ENCODE assay signal across 8 mouse cellular contexts in genomic region chr10:52381845-52382591, GRCm38 (mm10). TPM values are rescaled to one million over a fixed set of nuclear protein-coding genes. Genes with fewer than 3 reads are reported as not detected.
DNase-seq lines count a peak whose midpoint lies in the region; ATAC-seq lines count a peak whose summit lies in the region.

Gene Gopc, minus strand, starts transcription at chr10:52382124.

- peak within 1 kb of the TSS; percentile 63 for H3K4me2 ChIP-seq in hindbrain, embryonic 13.5 days

- peak; percentile 98 for ATAC-seq in hindbrain, embryonic 13.5 days (ENCODE audit: low FRiP score)

- H3K9me3 ChIP-seq in hindbrain, embryonic 13.5 days = no peaks in the 10 kb centered on the region

- H3K27me3 ChIP-seq in hindbrain, embryonic 13.5 days = no peaks in the 10 kb centered on the region

- H3K4me3 ChIP-seq in hindbrain, embryonic 13.5 days = peak within 1 kb of the TSS; percentile 70

- WGBS in hindbrain, embryonic 13.5 days = under 1% methylated on average over 66 of the region's 71 CpGs

- peaks cover 29% of the 10 kb centered on the region for H3K4me1 ChIP-seq in hindbrain, embryonic 13.5 days (replicated peaks)

- peak; percentile 99 for DNase-seq in NIH3T3 (ENCODE audit: low read depth)
- DNase-seq in cerebellum, postnatal 10 days = peak; percentile 99
- DNase-seq in frontal cortex, postnatal 14 days (ENCODE audit: low spot score in 2 of 2) = peak; percentile 95 to 97
- peak; percentile 87 to 94 for DNase-seq in layer of hippocampus, postnatal 25 days (ENCODE audit: extremely low spot score in 1 of 2, low spot score in 1 of 2)
- peak; percentile 98 for DNase-seq in lung, postnatal 25 days (ENCODE audit: low spot score)
- DNase-seq in retina, embryonic 14.5 days (ENCODE audit: low spot score) = peak; percentile 99
- peak; percentile 99 for DNase-seq in thymus, postnatal 4 days

- H3K27ac ChIP-seq in hindbrain, embryonic 13.5 days = peak within 1 kb of the TSS; percentile 95

- no peaks in the 10 kb centered on the region for H3K36me3 ChIP-seq in hindbrain, embryonic 13.5 days

- peak within 1 kb of the TSS; percentile 92 for H3K9ac ChIP-seq in hindbrain, embryonic 13.5 days

RNA-seq across cellular contexts. Expression of gene Gopc, which starts in this region (rescaled TPM):
- 24.5 and 26.0 TPM in 2 replicates for polyA plus RNA-seq in hindbrain, embryonic 13.5 days (2015; fragmentation: Nextera tagmentation; extraction: Ambion mirVana)
- total RNA-seq in layer of hippocampus, postnatal 25 days (2021) = 10 to 100 TPM; 42.6 to 43.3 TPM

Comparison
In these comparisons a context has a peak if more than half of its experiments do, and no peak if none do; other contexts are left out.
1. Peak in every context shown above with its lines: DNase-seq, ATAC-seq, H3K4me3 ChIP-seq and H3K27ac ChIP-seq.